Mouse (Mus musculus): ENCODE data around the gene Sod1. TPM values are rescaled to one million over a fixed set of nuclear protein-coding genes. Genes with fewer than 3 reads are reported as not detected.
"Not testable (repeated sequence)": the region's sequence is repeated elsewhere in the genome, so short reads cannot be mapped to it uniquely, and the experiment has no call there.

The Sod1 gene
- polyA plus RNA-seq, 1 experiment from 2014 or later: 977 TPM

- no peak for ATAC-seq (ENCODE audit: insufficient number of reproducible peaks, insufficient read depth, low FRiP score, low TSS enrichment, low read depth)
- WGBS: 79% methylated on average over 12 of the region's 12 CpGs
- no peak overlapping the region for H3K4me2 ChIP-seq
- H3K9me3 ChIP-seq: no peaks in the 10 kb centered on the region
- H3K9ac ChIP-seq: no peak overlapping the region
- no peak overlapping the region for H3K4me3 ChIP-seq
- no peaks in the 10 kb centered on the region for H3K36me3 ChIP-seq
- peaks cover 9% of the 10 kb centered on the region; the same call in 1 of the 2 replicates for H3K4me1 ChIP-seq
- no peaks in the 10 kb centered on the region for H3K27me3 ChIP-seq
- H3K27ac ChIP-seq: no peak overlapping the region
Observed at GRCm38 (mm10) chr16:90213477-90214339, 6.8 kb upstream of the Sod1 start.

GRCm38 (mm10) chr16:90214731-90215565, 5.6 kb upstream of the Sod1 start:
- Histone ChIP-seq H3K4me3 (no peak overlapping the region), H3K36me3 (no peaks in the 10 kb centered on the region), H3K27me3 (no peaks in the 10 kb centered on the region), H3K4me1 (peaks cover 9% of the 10 kb centered on the region; the same call in 1 of the 2 replicates), H3K4me2 (no peak overlapping the region), H3K9ac (no peak overlapping the region), H3K27ac (no peak overlapping the region), H3K9me3 (no peaks in the 10 kb centered on the region)
- ATAC-seq (ENCODE audit: insufficient number of reproducible peaks, insufficient read depth, low FRiP score, low TSS enrichment, low read depth): no peak
- 91% methylated on average over 11 of the region's 11 CpGs for WGBS

DNA sequence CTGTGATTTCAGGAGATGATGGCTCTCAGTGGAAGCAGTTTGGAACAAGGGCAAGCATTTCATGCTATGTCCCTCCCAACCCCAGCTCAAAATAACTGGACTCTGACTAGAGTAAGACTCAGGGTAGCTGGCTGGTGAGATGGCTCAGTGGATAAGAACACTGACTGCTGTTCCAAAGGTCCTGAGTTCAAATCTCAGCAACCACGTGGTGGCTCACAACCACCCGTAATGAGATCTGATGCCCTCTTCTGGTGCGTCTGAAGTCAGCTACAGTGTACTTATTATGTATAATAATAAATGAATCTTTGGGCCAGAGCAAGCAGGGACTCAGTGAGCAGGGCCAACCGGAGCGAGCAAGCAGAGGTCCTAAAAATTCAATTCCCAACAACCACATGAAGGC, 4.7 kb upstream of the Sod1 start:
- not testable (repeated sequence) for H3K4me1 ChIP-seq; H3K9me3 ChIP-seq; H3K9ac ChIP-seq; H3K27me3 ChIP-seq; H3K4me2 ChIP-seq; H3K27ac ChIP-seq; H3K4me3 ChIP-seq; ATAC-seq (ENCODE audit: insufficient number of reproducible peaks, insufficient read depth, low FRiP score, low TSS enrichment, low read depth); H3K36me3 ChIP-seq
- 87% methylated on average over 5 of the region's 5 CpGs for WGBS

GRCm38 (mm10) chr16:90216414-90216813, 4.1 kb upstream of the Sod1 start:
- Histone ChIP-seq H3K27me3 (no peaks in the 10 kb centered on the region), H3K9ac (no peak overlapping the region), H3K27ac (no peak overlapping the region), H3K9me3 (no peaks in the 10 kb centered on the region), H3K4me1 (peaks cover 5% of the 10 kb centered on the region; the same call in 1 of the 2 replicates), H3K36me3 (no peaks in the 10 kb centered on the region), H3K4me2 (no peak overlapping the region), H3K4me3 (no peak overlapping the region)
- WGBS: 94% methylated on average over 2 of the region's 2 CpGs
- no peak for ATAC-seq (ENCODE audit: insufficient number of reproducible peaks, insufficient read depth, low FRiP score, low TSS enrichment, low read depth)

GRCm38 (mm10) chr16:90217356-90217755, 3.2 kb upstream of the Sod1 start:
- WGBS: 42% methylated on average over 3 of the region's 3 CpGs
- no peaks in the 10 kb centered on the region for H3K9me3 ChIP-seq
- H3K4me3 ChIP-seq: no peak overlapping the region
- H3K27ac ChIP-seq: no peak overlapping the region
- H3K4me2 ChIP-seq: no peak overlapping the region
- no peaks in the 10 kb centered on the region for H3K27me3 ChIP-seq
- no peak for ATAC-seq (ENCODE audit: insufficient number of reproducible peaks, insufficient read depth, low FRiP score, low TSS enrichment, low read depth)
- no peak overlapping the region for H3K9ac ChIP-seq
- no peaks in the 10 kb centered on the region for H3K36me3 ChIP-seq
- H3K4me1 ChIP-seq: peaks cover 12% of the 10 kb centered on the region

DNA sequence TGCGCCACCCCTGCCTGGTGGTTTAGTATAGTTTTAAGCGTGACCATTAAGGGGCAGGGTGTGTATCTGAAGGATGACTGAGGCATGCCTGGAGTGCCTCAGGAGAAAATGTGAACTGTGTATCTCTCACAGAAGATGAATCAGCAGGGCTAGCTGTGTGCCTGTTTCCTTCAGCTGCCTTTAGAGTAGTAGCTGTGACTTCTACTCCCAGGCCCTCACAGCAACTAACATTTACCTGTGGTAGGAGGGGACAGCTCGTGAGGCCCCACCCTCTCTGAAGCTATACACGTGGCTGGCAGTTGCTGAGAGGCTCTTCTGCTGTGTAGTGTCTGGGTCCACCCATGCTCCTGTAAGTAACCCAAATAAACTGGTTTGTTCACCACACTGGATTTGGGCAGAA, 2.6 kb upstream of the Sod1 start:
- Histone ChIP-seq H3K36me3 (no peaks in the 10 kb centered on the region), H3K27ac (no peak overlapping the region), H3K4me1 (peaks cover 17% of the 10 kb centered on the region), H3K9me3 (no peaks in the 10 kb centered on the region), H3K9ac (no peak overlapping the region), H3K4me2 (no peak overlapping the region), H3K27me3 (no peaks in the 10 kb centered on the region), H3K4me3 (no peak overlapping the region)
- WGBS: 48% methylated on average over 4 of the region's 4 CpGs
- ATAC-seq (ENCODE audit: insufficient number of reproducible peaks, insufficient read depth, low FRiP score, low TSS enrichment, low read depth): no peak

DNA sequence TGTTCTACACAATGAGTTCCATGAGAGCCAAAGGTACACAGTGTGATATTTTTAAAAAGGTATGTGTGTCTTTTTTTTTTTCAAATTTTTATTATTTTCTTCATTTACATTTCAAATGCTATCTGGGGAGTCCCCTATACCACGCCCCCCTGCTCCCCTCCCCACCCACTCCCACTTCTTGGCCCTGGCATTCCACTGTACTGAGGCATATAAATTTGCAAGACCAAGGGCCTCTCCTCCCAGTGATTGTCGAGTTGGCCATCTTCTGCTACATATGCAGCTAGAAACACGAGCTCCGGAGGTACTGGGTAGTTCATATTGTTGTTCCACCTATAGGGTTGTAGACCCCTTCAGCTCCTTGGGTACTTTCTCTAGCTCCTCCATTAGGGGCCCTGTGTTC, 1.1 kb upstream of the Sod1 start:
- not testable (repeated sequence) for H3K27me3 ChIP-seq; H3K27ac ChIP-seq; H3K9ac ChIP-seq; H3K4me3 ChIP-seq; H3K9me3 ChIP-seq; ATAC-seq (ENCODE audit: insufficient number of reproducible peaks, insufficient read depth, low FRiP score, low TSS enrichment, low read depth)
- Histone ChIP-seq H3K4me1 (peaks cover 27% of the 10 kb centered on the region), H3K36me3 (peaks cover 12% of the 10 kb centered on the region), H3K4me2 (peak overlapping the region; percentile 85; the same call in 1 of the 2 replicates)
- 74% methylated on average over 4 of the region's 4 CpGs for WGBS

DNA sequence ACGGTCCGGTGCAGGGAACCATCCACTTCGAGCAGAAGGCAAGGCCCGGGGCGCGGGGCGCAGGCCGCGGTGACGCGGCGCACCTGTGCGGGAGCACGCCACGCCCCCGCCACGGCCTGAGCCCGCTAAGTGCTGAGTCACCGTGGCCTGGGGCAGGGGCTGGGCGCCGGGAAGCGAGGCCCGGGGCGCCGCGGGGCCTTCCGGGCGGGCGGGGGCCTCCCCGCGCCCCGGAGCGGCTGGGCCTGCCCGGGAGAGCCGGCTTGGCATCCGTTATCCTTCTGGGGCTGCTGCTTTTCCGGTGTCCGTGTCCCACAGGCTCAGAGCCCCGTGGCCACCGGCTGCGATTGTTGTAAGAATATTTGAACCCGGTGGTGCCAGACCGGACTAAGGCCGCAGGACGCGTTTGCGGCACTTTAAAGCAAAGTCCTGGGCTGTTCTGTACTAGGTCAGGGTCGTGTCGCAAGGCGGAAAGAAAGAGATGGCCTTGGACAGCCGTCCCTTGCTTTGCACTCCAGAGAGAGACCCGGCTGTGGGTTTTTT, 408 bp downstream of the Sod1 start:
- H3K36me3 ChIP-seq: peaks cover 27% of the 10 kb centered on the region
- under 1% methylated on average over 51 of the region's 52 CpGs for WGBS
- H3K4me3 ChIP-seq: peak overlapping the region; percentile 96
- H3K9me3 ChIP-seq: no peaks in the 10 kb centered on the region
- peaks cover 27% of the 10 kb centered on the region for H3K4me1 ChIP-seq
- H3K4me2 ChIP-seq: peak overlapping the region; percentile 85
- peak overlapping the region; percentile 95 for H3K9ac ChIP-seq
- peak overlapping the region; percentile 93 for H3K27ac ChIP-seq
- ATAC-seq (ENCODE audit: insufficient number of reproducible peaks, insufficient read depth, low FRiP score, low TSS enrichment, low read depth): peak; percentile 81
- no peaks in the 10 kb centered on the region for H3K27me3 ChIP-seq

- H3K4me1 ChIP-seq: peaks cover 27% of the 10 kb centered on the region
Observed at GRCm38 (mm10) chr16:90221441-90222070, 1.0 kb downstream of the Sod1 start.

DNA sequence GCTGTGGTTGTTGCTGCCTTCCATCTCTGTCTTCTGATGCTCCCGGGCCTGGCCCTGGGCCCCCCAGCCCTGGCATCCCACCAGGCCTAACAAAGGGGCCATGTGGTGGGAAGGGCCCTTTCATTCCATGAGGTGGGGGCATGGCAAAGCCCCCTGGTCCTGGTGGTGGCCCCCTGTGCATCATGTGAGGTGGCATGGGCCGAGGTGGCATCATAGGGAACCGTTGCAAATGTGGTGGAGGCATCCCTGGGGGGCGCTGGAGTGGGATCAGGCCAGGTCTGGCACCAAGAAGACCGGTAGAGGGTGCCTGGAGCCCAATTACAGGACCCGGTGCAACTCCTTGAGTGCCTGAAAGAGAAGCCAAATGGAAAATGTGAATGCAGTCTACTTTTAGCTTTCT, 9.3 kb downstream of the Sod1 start:
- H3K4me1 ChIP-seq: no peaks in the 10 kb centered on the region
- ATAC-seq (ENCODE audit: insufficient number of reproducible peaks, insufficient read depth, low FRiP score, low TSS enrichment, low read depth): no peak
- H3K9me3 ChIP-seq: no peaks in the 10 kb centered on the region
- no peak overlapping the region for H3K4me3 ChIP-seq
- 79% methylated on average over 6 of the region's 6 CpGs for WGBS
- no peaks in the 10 kb centered on the region for H3K27me3 ChIP-seq
- H3K36me3 ChIP-seq: peaks cover 52% of the 10 kb centered on the region
- H3K27ac ChIP-seq: no peak overlapping the region
- no peak overlapping the region for H3K4me2 ChIP-seq
- no peak overlapping the region for H3K9ac ChIP-seq

More at GRCm38 (mm10) chr16:90221441-90222070, 1.0 kb downstream of the Sod1 start:
- WGBS: 6% methylated on average over 20 of the region's 20 CpGs
- no peaks in the 10 kb centered on the region for H3K27me3 ChIP-seq
- ATAC-seq (ENCODE audit: insufficient number of reproducible peaks, insufficient read depth, low FRiP score, low TSS enrichment, low read depth): no peak
- H3K9me3 ChIP-seq: no peaks in the 10 kb centered on the region
- peak overlapping the region; percentile 85 for H3K4me2 ChIP-seq
- H3K36me3 ChIP-seq: peaks cover 32% of the 10 kb centered on the region
- peak overlapping the region; percentile 96 for H3K4me3 ChIP-seq
- no peak overlapping the region for H3K27ac ChIP-seq
- H3K9ac ChIP-seq: peak overlapping the region; percentile 95

DNA sequence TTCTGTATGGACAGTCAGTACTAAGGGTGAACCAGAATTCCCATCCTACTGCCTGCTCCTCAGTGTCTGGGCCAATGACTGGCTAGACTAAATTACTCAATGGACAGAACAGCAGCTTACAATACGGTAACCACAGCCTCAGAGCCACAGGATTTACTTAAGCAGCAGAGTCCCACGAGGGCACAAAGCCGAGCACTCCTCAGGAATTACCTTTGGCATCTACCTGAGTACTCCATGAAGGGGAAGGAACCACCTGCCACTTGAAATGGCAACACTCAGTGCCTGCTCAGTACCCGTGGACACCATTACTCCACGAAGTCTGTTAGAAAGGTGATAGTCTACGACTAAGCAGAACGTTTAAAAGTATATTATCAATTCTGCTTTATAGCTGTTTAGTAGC, 10.7 kb downstream of the Sod1 start:
- no peak overlapping the region for H3K4me3 ChIP-seq
- H3K4me2 ChIP-seq: no peak overlapping the region
- no peak overlapping the region for H3K9ac ChIP-seq
- 91% methylated on average over 7 of the region's 7 CpGs for WGBS
- no peaks in the 10 kb centered on the region for H3K27me3 ChIP-seq
- peaks cover 44% of the 10 kb centered on the region for H3K36me3 ChIP-seq
- ATAC-seq (ENCODE audit: insufficient number of reproducible peaks, insufficient read depth, low FRiP score, low TSS enrichment, low read depth): no peak
- H3K4me1 ChIP-seq: no peaks in the 10 kb centered on the region
- H3K9me3 ChIP-seq: no peaks in the 10 kb centered on the region
- H3K27ac ChIP-seq: no peak overlapping the region

Data from embryonic facial prominence, embryonic 13.5 days (tissue).